Mouse (Mus musculus) spleen, adult 12 weeks (tissue): Measurements from ENCODE around the gene 1700025F22Rik.
"Not testable (repeated sequence)": the region's sequence is repeated elsewhere in the genome, so short reads cannot be mapped to it uniquely, and the experiment has no call there.

ENCODE experiments used
- DNase-seq: peaks from one replicate; pipeline ENCODE4 v3.0.0; 2022; ENCODE audit warnings: low spot score

Gene 1700025F22Rik

GRCm38 (mm10) chr19:11165172-11165571, at the start of gene 1700025F22Rik:
1700025F22Rik (minus strand) TSS chr19:11165320.
- DNase-seq, result peak; percentile 2

DNA sequence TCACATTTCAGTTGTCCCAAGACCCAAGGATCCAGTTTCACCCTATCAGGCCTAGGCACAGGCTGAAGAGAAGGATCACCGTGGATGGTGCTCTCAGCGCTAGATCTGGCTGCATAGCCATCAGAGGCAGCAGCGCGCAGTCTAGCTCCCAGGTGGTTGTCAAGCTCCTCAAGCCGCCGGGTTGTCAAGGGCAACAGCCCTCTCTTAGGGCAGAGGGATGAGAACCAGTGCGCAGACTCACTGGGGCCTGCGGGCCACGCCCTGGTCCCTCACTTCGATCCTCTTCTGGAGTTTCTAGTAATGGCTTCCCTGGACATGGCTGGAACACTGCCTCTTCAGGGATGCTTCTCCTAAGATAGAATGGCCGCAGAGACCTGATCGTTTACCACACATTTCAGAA, 31.4 kb upstream of the 1700025F22Rik start, which contains the start of gene Ms4a13:
Gene Ms4a13 (minus strand): TSS at position 192 of the 400 bp plus-strand sequence.
- no peak for DNase-seq

- no peak for DNase-seq
Measured at GRCm38 (mm10) chr19:11192552-11192951, 27.4 kb upstream of the 1700025F22Rik start.

- peak; percentile 2 for DNase-seq
Measured at GRCm38 (mm10) chr19:11184121-11184520, 19.0 kb upstream of the 1700025F22Rik start.

DNA sequence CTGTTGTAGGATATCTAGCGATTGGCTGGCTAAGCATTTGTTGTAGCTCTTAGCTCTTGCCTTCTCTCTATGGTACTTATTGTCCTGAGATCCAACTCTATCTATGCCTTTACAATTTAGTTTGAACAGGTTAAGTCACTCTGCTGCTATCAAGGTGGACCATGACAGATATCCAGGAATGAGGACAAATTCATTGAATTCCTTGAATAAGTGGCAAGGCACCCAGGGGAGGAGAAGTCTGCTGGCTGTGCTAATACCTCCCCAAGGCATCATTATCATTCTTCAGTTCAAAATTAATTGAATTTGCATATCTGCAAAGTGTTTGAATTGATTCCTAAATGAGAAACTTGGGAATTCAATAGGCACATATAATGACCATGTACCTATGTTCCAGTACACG, 12.3 kb upstream of the 1700025F22Rik start:
- DNase-seq, result no peak

- not testable (repeated sequence) for DNase-seq
Measured at GRCm38 (mm10) chr19:11157890-11158289, 7.2 kb downstream of the 1700025F22Rik start.

- no peak for DNase-seq
Measured at GRCm38 (mm10) chr19:11135336-11135735, 29.8 kb downstream of the 1700025F22Rik start.

DNA sequence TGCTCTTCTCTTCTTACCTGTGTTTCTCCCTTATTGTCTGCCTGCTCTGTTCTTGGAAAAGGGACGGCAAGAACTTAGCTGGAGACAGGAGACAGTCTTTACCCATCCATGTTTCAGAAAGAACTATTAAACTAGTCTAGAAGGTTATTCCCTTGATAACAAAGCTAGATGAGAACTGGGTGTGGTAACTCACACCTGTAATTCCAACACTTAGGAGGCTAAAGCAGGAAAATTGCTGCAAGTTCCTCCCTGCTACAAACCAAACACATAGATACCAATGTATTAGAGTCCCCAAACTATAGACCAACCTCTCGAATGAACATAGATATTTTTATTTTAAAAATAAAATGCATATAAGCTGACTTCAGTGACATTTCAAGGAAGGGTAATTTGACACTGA, 30.3 kb downstream of the 1700025F22Rik start:
- no peak for DNase-seq

GRCm38 (mm10) chr19:11130776-11131175, 34.3 kb downstream of the 1700025F22Rik start, which contains the start of gene 1700017D01Rik:
1700017D01Rik (minus strand) TSS chr19:11130876.
- DNase-seq, result not testable (repeated sequence)

DNA sequence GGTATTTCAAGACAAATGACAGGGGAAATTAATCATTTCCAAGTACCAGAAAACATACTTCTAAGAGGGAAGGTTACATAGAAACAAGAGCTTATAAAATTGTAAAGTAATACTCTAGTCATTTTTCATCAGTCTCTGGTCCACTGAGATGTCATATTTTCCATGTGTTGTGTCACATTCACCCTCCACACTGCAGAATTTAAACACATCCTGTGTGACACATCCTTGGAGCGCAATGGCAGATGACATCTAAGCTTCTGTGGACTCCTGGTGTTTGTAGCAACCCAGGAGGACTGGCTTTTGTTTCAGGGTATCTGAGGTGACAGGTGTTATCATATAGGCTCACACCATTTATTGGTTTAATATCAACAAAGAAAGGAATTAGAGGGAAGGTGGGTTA, 35.4 kb downstream of the 1700025F22Rik start:
- DNase-seq, result no peak

- DNase-seq, result not testable (repeated sequence)
Measured at GRCm38 (mm10) chr19:11121016-11121420, 44.1 kb downstream of the 1700025F22Rik start.

DNA sequence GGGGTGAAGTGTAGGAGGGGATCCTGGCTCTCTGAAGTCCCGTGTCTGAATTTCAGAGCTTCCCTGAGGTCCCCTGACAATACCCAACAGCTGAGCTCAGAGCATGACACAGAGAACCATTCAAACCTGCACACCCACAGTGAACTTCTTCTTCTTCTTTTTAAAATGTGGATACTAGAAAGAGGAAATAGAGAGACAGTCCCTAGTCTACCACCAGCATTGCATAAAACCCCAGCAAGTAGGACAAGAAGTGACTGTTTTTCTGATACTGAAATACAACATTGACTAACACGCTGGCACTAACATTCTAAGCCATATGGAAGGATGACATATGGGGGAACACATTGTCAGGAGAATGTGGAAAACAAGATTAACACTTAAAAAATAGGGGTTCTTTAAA, 45.8 kb downstream of the 1700025F22Rik start:
- no peak for DNase-seq

DNA sequence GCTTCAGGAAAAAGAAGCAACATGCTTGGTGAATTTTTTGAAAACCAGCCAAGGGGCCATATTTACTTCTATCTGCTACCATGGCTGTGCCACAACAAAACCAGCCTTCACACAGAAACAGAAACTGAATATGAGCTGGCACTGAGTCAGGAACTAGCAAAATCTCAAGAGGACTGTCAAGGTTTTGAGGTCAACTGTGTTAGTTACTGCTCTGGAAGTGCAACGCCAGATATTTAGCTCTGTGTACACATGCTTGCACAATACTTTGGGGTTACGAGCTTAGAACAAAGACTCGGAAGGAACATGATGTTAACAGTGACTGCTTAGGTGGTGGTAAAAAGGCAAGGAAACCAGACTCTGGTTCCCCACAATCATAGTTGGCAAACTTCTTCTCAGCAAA, 57.4 kb downstream of the 1700025F22Rik start:
- no peak for DNase-seq

DNA sequence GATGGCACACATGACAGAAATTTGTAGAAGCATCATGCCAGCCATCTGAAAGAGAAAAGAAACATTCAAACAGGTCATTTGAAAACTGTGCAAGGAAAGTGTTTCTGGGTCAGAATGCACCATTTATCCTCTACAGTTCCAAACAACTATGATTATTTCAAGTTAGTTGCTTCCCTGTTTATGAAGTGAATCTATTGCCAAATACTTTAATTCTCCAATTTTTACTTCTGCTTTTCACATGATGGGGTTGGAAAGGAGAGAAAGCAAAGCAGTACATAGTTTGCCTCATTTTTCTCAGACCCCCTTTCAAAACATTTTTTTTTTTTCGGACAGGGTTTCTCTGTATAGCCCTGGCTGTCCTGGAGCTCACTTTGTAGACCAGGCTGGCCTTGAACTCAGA, 63.2 kb downstream of the 1700025F22Rik start:
- no peak for DNase-seq

GRCm38 (mm10) chr19:11098401-11098800, 66.7 kb downstream of the 1700025F22Rik start:
- DNase-seq, result no peak

- DNase-seq, result peak; percentile 4
Measured at GRCm38 (mm10) chr19:11092131-11092530, 73.0 kb downstream of the 1700025F22Rik start.
